15 mouse cellular contexts compared by ENCODE assay signal in the genomic region with DNA sequence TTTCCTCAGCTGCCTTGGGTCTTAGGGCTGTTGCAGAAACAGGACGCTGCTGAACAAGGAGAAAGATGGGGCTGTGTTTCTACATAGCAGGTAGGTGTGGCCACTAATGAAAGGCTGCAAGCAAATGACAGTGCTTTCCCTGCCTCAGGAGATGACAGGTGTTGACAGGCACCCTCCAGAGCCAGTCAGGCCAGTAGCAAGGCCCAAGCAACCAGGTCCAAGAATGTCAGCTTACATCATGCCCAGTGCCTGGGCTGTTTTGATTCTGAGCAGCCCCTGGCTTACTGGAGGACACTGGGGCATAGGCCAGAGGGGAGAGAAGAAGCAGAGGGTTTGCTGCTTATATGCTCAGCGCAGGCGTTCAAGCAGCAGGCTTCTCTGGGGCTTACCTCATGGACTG. TPM values are rescaled to one million over a fixed set of nuclear protein-coding genes. Genes with fewer than 3 reads are reported as not detected.
DNase-seq lines count a peak whose midpoint lies in the region; ATAC-seq lines count a peak whose summit lies in the region.
"Had no signal": no experiment of that assay in that cellular context is flagged by ENCODE, and none has a peak within 500 bp of the region (broad histone marks: within the 10 kb centered on the region; RNA-seq: fewer than 3 reads in every experiment).

No protein-coding gene starts in this region.

- H3K9ac ChIP-seq in heart, embryonic 11.5 days (ENCODE audit: low read depth, low read length) = no peak overlapping the region
- H3K9ac ChIP-seq: kidney, embryonic 15.5 days; liver, embryonic 12.5 days; neural tube, embryonic 13.5 days had no signal

- peak overlapping the region; percentile 1; the same call in 1 of the 2 replicates for H3K27ac ChIP-seq in heart, embryonic 11.5 days (ENCODE audit: low read depth, low read length)
- H3K27ac ChIP-seq: kidney, embryonic 15.5 days; limb, embryonic 10.5 days; liver, embryonic 12.5 days; neural tube, embryonic 13.5 days had no signal

- ATAC-seq in heart, embryonic 11.5 days (replicated peaks; ENCODE audit: insufficient number of reproducible peaks, low FRiP score, low TSS enrichment) = 0 out of 2 replicates have a peak, but pooled peaks have one; percentile 22
- ATAC-seq: liver, embryonic 12.5 days; lung, postnatal 0 days had no signal

- no peak overlapping the region for H3K4me3 ChIP-seq in heart, embryonic 11.5 days (ENCODE audit: low read depth, low read length)
- H3K4me3 ChIP-seq: kidney, embryonic 15.5 days; limb, embryonic 10.5 days; liver, embryonic 12.5 days; neural tube, embryonic 13.5 days had no signal

- intact Hi-C loops in heart, postnatal 25 days (cut with DNase I) = no loop called here

- 32% methylated on average over 3 of the region's 3 CpGs for WGBS in heart, embryonic 11.5 days (ENCODE audit: insufficient replicate concordance)

- peak; percentile 45 to 60 for DNase-seq in cerebellum, postnatal 14 days
- DNase-seq in cerebellum, adult 18-20 months = no peak
- DNase-seq in cerebellum, postnatal 36 days = peak; percentile 26 to 35
- DNase-seq in heart, postnatal 25 days (ENCODE audit: low spot score) = peak; percentile 30
- DNase-seq in embryo, embryonic 11 days = no peak
- no peak for DNase-seq in gastrocnemius, adult 8-10 months (ENCODE audit: low spot score in 2 of 2)
- DNase-seq in lung, adult 18-20 months = no peak
- DNase-seq: adrenal gland, postnatal 10 days; thymus, adult 18-20 months had no signal

- no peaks in the 10 kb centered on the region for H3K36me3 ChIP-seq in heart, embryonic 11.5 days (ENCODE audit: control insufficient read depth, insufficient read depth, low read length)
- H3K36me3 ChIP-seq: kidney, embryonic 15.5 days; limb, embryonic 10.5 days; liver, embryonic 12.5 days; neural tube, embryonic 13.5 days had no signal

- H3K27me3 ChIP-seq in heart, embryonic 11.5 days (ENCODE audit: control insufficient read depth, insufficient read depth, low read length) = no peaks in the 10 kb centered on the region
- H3K27me3 ChIP-seq: kidney, embryonic 15.5 days; liver, embryonic 12.5 days; neural tube, embryonic 13.5 days had no signal

- no peaks in the 10 kb centered on the region for H3K9me3 ChIP-seq in heart, embryonic 11.5 days (replicated peaks; ENCODE audit: control insufficient read depth, low read length)
- H3K9me3 ChIP-seq: kidney, embryonic 15.5 days; limb, embryonic 10.5 days; liver, embryonic 12.5 days; neural tube, embryonic 13.5 days had no signal

- H3K4me1 ChIP-seq in heart, embryonic 11.5 days (ENCODE audit: control insufficient read depth, insufficient read depth, low read length) = peaks cover 18% of the 10 kb centered on the region
- H3K4me1 ChIP-seq: kidney, embryonic 15.5 days; liver, embryonic 12.5 days; neural tube, embryonic 13.5 days had no signal

- no peak overlapping the region for H3K4me2 ChIP-seq in heart, embryonic 11.5 days
- H3K4me2 ChIP-seq: kidney, embryonic 15.5 days; liver, embryonic 12.5 days; neural tube, embryonic 13.5 days had no signal

RNA-seq across cellular contexts. Expression of gene Armc2, which starts 13.0 kb away (rescaled TPM):
- polyA plus RNA-seq in heart, embryonic 11.5 days (2014; fragmentation: Nextera tagmentation; extraction: Ambion mirVana) = 0.82 and 0.86 TPM in 2 replicates
- total RNA-seq in heart, postnatal 25 days (2021) = 1 to 10 TPM; 7.8 to 8.2 TPM
- under 1 TPM; 0.20 to 0.70 (median 0.41) TPM for total RNA-seq in gastrocnemius, adult 8-10 months (2022)

Comparison
In these comparisons a context has a peak if more than half of its experiments do, and no peak if none do; other contexts are left out.
1. DNase-seq: peak in cerebellum, postnatal 14 days (2 of 2), cerebellum, postnatal 36 days (2 of 2) and heart, postnatal 25 days (single experiment); none in cerebellum, adult 18-20 months (0 of 2), embryo, embryonic 11 days (single experiment), gastrocnemius, adult 8-10 months (0 of 2) and lung, adult 18-20 months (0 of 2).
2. RNA of gene Armc2, which starts 13.0 kb away (total RNA-seq): 7.8 to 8.2 TPM in heart, postnatal 25 days; 0.20 to 0.70 TPM in gastrocnemius, adult 8-10 months; every median in the first group is over 4 times any median in the second.